Mouse (Mus musculus) gastrocnemius, postnatal 10 days (tissue): ENCODE measurements at regions not wholly inside any gene's neighbourhood (a gene's known extent, or its start where the extent isn't known, plus 50 kb on each side); places are given as distances from the start of the nearest gene placed in this dataset.

Experiments
- DNase-seq: peaks from one replicate; pipeline ENCODE4 v3.0.0; 2021; ENCODE audit warnings: mixed read lengths

DNA sequence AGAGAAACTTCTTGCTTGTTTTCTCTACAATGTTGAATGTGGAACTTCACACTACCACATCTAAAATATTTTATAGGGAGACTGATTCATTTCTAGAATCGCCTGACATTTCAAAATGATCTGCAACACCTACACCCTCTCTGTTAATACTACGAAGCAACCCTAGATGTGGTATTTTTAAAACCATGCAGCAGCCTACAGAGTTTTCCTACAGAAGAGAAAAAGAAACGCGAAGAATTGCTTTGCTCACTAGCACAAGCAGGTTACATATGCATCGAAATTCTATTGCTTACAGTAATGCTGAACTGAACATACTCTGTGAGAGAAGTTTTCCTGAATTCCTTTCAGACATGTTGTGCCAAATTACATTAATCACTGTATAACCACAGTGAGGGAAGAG is 488.7 kb downstream of the Fat4 start:
- DNase-seq = no peak

DNA sequence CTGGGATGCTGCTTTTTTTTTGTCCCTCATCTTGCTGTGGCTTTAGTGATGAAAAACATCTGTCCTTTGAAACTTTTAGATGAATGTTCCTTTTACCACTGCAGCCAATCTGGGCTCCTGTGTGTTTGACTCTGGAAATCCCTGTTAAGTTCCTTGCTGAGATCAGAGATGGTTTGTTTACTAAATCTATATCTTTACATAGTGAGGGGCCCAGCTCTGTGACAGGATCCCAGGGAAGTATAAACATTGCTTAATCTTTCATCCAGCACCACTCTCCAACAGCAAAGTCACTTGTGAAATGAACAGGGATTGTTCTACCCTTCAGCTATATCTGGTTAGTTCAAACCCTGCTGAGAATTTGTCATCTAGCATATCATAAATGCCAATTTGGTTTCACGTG is 501.8 kb downstream of the Fat4 start:
- DNase-seq = no peak

DNA sequence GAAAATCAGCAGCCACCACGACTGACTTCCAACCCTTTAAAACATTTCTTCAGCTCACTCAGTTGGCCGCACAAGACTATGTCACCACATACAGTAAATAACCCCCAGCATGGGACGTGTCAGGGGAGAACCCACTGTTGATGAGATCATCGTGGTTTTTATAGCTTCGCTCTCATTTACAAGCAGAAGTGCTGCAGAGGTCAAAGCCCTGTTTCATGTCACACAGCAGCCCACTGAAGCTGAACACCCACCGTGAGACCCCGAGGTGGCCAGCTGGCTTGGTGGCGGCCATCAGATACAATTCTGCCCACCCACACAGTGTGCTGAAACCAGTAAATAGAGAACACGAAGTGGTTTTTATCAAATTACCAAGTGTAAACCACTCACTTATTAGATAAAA is 503.7 kb downstream of the Fat4 start:
- DNase-seq = no peak

DNA sequence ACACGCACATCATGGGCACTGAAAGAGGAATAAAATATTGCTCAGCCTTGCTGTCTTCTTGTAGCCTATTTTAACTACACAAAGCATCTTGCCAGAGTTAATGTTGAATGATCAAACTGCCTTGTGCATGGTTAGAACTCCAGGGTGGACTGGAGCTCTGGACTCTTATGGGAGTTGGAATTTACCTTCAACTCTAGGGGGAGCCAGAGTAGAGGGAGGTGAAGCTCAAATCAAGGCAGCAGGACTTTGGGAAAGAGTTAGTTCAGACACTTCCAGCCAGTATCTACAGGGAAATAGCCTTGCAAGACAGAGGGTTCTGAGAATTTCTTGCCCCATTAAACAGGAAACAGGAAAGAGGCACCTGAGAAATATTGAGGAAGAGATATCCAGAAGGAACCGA is 505.3 kb downstream of the Fat4 start:
- no peak for DNase-seq

DNA sequence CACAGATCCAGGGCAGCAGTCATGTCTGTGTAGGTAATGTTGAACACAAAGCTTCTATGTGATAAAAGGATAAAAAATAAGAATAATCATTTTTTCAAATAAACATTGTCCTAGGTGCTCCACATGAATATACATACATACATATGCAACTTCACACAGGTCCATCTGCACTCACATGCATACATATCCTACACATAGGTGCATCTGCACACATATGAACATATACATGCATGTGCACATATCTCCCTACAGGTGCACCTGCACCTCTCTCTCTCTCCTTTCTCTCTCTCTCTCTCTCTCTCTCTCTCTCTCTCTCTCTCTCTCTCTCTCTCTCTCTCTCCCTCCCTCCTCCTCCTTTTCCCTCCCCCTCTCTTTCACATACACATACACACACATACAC is 509.9 kb downstream of the Fat4 start:
- DNase-seq = no peak

DNA sequence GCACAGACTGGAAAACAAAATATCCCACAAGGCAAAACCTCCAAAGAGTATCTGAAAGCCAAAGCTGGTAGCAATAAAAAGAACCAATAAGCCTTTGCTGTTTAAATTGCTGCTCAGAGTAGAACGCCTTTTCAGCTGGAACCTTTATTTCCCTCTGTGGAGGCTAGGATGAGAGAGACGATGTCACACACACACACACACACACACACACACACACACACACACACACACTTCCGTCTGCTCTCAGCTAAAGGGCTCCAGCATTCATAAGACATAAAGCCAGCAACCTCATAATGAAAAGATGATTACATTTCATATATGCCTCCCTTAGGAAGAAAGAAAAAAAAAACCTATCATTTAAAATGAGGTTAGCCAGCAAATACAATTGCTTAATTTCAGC is 510.5 kb downstream of the Fat4 start:
- DNase-seq = no peak

DNA sequence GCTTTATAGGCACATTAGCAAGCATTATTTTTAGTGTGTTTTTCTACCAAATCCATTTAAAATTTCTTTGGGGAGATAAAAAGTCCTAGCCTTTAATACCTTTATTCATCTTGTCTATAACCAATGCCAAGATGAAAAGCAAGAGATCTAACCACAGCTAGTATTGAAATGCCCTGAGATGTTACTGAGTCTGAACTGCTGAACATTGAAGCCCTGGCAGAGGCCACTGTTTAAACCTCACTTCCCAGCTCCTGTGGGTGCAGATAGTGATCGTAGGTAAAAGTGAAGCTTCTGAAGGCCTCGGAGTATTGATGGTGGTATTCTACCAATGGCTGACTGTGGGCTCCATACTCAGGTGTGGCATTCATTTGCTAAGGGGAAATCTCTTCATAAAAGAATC is 510.9 kb downstream of the Fat4 start:
- no peak for DNase-seq

DNA sequence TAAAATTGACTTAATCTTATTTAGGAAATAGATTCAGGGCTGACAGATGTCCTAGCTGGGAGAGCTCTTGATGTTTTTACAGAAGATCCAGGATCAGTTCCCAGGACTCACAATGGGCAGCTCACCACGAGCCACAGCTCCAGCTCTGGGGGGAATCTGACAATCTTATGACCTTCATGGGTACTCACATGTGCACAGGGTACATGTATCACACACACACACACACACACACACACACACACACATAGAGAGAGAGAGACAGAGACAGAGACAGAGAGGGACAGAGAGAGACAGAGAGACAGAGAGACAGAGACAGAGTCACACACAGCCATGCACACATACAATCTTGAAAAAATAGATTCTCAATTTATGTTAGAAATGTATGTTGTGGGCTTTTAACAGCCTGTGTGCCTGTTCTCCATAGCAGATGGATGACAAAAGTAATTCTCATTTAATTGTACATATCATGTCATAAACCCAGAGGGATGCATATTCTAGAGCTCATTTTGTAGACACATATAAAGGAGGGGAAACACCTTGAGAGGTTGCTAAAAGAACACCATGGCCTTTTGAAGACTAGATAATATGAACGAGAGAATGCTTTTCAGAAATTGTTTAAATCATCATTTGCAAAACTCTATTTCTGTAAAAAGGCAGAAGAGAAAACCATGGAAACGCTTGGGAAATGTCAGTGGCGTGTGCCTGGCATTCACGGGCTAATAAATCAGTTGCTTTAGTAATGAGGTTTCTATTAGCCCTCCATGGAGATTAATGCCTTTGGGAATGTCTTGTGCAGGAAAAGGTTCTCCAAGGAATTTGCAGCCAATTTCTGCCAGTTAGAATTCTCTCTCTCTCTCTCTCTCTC is 538.3 kb downstream of the Fat4 start:
- DNase-seq = no peak

DNA sequence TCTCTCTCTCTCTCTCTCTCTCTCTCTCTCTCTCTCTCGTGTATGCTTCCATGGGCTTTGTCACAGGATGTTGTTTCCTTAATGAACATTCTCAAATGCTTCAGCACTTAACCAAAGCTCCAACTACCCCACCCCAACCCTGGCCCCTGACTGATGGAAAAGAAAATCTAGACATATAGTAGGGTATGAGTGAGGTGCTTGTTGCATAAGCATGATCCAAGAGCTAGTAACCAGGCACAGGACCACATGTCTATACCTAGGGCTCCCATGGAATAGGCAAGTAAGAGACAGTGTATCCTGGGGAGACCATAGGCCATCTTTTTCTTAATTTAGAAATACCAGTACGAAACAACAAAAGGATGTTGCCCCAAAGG is 538.9 kb downstream of the Fat4 start:
- DNase-seq = no peak

DNA sequence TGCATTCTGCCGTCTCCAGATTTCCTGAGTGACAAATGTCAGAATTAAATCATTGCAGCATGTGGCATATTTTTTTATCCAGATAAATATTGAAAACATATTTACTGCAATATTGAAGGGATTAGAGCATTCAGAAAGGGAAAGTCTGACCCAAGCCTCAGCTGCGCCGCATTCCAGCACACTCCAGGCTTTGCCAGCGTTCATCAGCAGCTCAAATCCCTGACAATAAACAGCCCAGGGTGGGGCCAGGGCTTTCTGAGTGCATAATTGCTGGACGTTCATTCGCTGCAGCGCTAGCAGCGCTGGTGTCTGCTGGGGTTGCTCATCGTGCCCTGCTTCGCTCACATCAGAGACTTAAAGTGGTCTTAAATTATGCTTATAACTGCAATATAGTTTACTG is 556.6 kb downstream of the Fat4 start:
- DNase-seq = peak; percentile 39

DNA sequence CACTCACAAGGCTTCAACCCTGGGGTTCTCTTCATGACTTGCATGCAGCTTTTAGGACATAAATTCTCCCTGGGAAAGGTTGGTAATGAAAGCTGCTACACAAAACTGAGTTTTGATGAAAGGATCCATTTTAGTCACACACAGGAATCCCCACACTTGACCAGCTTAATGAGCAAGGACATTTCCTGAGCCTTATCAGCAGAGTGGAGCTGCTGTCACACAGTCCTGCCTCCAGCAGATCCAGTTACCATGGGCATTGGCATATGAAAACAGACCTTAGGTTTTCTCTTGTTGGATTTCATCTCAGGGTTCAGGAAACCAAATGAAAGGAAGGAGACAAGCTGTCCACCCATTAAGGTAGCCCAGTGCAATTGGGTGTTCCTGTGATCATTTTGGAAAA is 568.9 kb downstream of the Fat4 start:
- DNase-seq = no peak

DNA sequence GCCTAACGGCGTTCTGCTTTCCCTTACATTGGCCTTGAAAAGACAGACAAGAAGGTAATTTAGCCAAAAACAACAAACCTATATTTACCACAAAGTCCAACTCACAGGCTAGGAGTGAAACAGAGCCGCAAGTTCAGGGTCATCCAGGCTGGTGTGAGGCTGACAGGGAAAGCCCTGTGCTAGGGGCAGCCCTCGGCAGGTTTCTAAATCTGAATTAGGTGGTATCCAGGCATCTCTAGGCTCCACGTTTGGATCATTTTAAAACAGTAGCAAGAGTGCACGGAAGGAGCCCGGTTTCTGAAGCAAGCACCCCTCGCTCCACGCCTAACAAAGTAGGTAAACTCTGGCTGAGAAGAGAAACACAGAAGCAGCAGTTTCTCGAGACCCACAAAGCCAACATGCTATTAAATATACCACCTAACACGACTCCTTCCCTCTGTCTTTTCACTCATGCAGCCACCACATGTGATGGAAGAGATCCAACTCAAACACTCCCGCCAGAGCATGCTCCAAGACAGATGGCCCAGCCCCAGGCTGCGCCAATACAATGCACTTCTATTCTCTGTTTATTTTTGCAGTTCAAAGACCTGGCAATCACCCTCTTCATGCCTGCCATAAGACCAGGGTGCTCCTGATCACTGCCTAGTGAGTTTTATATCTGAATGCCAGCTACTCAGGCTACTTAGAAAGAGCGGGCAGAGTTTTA is 573.6 kb downstream of the Fat4 start:
- DNase-seq = no peak

DNA sequence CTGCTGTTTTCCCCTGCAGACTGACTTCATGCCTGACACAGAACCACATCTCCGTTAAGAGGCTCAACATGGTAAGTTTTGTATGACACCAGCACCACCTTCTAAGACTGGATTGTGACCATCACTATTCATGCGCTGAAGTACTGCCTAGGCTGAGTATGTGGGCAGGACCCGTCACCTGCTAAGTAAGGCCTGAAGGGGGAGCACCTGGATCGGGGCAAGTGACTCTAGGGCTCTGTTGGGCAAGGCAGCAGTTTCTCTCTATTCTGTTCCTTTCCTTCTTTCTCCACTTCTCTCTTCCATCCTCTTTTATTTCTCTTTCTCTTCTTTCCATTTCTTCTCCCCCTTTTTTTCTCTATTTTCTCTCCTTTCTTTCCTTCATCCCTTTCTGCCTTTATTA is 574.8 kb downstream of the Fat4 start:
- DNase-seq = no peak

DNA sequence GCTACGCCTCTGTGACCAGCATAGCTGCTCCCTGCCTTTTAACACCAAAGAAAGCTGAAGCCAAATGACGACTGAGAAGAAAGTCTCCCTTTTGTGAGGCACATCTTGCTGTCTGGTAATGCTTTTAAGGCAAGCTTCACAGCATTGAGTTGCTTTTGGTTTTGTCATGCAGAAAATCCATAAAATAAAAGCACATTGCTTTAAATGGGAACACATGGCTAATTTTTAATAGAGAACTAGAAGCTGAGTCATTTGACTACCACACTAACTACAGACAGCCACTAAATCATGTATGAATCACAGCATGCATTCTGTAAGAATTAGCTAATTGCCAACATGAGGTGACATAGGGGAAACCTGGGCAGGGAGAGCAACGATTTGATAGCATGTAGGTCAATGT is 579.1 kb downstream of the Fat4 start:
- DNase-seq = no peak

DNA sequence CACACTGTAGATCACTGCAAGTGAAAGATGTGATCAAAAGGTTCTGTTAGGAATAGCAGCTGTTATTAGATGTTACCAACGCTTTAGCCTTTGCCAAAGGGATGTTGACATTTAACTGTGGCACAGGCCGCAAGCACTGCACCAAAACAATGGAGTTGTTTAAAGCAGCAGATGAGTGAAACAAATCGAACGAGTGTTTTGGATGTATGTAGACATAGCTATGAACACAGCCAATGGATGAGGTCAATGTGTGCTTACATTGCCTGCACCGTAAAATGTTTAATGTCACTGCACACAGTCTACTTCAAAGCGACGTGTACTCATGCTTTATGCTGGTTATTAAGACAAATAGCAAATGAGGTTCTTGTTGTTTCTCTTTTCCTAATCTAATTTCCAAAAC is 602.7 kb downstream of the Fat4 start:
- DNase-seq = no peak

DNA sequence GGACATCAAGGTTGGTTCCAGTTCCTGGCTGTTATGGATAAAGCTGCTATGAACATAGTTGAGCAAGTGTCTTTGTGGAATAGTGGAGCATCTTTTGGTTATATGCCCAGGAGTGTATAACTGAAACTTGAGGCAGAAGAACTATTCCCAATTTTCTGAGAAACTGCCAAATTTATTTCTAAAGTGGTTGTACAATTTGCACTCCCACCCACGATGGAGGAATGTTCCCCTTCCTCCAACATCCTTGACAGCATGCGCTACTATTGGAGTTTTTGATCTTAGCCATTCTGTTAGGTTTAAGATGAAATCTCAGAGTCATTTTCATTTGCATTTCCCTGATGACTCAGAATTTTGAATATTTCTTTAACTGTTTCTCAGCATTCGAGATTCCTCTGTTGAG is 607.6 kb downstream of the Fat4 start:
- DNase-seq = no peak

DNA sequence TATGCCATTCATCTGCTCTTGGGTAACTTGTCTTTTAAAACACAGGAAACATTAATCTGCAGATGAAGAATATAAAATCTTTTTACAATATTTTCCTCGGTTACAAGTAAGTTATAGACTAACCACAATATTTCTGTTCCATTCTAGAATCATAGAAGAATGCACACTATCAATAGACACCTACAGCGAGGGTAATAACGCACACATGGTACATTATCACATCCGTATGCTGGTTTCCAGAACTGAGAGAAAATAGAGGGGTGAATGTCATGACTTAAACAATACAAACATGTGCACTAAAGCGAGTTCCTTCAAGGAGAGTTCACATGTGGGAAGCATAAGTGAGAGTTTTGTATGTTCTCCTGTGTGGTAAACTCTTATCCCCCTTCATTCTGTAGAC is 641.3 kb downstream of the Fat4 start:
- no peak for DNase-seq

DNA sequence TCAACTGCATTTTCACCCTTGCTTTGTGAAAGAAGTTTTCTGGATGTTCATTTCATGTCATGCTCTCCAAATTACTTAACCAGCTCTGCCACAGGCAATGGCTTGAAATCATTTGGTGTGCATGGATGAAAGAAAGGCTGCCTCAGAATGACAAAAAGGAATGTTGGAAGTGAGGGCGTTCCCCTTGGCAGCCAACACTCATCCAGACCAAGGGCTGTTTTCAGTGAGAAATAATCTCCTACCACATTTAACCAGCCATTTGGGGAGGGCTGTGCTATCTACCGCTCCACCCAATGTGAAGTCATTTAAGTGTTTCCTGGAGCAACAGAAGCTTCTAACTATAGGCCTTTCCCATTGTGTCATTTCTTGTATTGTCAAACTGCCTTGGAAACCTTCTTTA is 650.8 kb downstream of the Fat4 start:
- DNase-seq = no peak

DNA sequence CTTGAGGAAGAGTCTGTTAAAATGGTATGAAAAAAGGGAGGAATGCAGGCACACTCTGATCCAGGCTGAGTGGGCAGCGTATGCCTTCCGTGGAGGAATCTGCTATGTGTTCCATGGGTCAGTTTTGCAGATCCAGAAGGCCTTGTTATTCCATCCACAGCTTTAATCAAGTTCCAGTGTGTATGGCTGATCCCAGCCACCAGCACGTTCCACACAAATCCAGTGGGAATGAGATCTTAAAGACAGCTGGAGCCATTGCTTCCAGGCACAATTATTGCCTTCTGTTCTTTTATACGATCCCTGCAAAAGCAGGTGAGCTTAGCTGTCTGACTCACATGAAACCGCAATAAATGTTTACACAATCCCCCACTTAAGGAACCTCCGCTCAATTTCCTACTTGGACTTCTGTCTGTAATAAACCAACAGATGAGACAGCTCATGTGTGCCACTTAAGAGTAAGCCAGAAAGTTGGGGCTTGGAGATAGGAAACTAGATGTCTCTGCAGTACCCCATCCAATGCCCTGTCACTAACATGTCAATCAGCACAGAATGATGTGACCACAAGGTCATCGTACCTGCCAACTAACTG is 653.9 kb downstream of the Fat4 start:
- no peak for DNase-seq

DNA sequence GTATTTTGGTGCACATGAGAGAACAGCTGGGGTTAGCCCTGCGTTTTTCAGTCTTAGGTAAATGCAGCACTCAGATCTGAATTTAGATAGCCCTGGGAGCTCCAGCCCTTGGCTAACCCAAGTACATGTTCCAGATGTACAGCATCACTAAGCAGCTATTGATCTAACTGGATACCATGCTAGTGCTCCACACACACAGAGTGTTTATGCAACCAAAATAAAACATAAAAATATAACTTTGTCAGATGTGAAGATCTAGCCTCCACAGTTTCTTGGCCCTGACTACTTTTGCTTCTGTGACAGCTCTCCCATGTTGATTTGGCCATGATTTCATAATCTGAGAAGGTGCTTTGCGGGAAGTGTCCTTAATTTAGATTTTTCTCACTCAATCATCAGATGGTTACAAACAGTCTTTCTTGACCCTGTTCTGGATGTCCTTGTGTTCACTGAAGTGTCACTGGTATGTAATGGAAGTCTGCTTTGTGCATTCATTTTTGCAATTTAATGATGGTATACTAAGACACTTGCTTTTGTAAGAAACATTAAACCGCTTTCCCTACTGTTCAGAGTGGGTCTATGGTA is 672.8 kb downstream of the Fat4 start:
- DNase-seq = no peak

DNA sequence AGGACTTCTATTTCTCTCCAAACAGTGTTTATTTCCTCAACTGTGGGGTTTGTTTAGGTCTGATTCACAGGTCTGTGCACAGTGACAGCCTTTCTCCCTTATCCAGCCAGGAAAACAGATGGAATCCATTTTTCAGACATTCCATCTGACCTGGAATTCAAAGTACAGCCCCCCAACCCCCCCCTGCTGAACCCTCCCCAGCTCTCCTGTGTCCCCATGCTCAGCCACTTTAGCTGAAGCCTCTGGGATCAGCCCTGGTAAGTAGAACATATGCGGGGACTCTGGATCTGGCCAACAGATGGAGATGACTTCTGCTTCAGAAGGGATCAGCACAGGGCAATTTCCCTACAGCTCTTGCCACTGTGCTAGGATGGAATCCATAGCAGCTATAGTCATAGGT is 674.2 kb downstream of the Fat4 start:
- no peak for DNase-seq

DNA sequence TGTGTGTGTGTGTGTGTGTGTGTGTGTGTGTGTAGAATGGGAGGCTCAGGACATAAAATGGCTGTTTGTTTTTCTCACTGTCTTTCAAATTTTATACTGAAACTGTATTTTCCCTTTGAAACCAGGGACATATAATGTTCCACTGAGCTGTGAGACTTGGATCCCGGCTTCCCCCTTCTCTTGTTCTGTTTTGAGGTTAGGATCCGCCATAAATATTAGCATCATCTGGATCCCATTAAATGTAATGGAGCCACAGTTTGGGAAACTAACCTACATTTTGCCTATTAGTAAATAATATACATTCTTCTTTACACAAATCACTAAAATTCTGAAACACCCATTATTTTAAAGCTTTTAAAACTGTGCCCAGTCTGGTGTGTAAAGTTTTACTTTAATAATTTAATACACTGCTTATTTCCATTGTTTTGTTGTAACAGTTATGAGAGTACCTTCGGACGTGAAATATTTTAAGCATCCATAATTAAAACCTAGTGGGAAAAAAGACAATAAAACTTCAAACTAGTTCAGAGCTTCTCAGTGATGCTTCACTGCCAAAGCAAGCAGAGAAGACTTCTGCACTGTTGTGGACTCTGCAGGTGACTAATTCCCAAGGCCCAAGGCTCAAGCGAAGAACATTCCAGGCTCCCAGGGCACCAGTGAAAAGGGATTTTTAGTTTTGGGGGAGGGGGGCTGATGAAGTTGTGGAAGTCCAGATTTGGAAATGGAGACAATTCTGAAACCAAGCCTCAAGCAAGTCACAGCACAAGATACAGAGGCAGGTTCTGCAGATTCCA is 684.9 kb downstream of the Fat4 start:
- DNase-seq = no peak

DNA sequence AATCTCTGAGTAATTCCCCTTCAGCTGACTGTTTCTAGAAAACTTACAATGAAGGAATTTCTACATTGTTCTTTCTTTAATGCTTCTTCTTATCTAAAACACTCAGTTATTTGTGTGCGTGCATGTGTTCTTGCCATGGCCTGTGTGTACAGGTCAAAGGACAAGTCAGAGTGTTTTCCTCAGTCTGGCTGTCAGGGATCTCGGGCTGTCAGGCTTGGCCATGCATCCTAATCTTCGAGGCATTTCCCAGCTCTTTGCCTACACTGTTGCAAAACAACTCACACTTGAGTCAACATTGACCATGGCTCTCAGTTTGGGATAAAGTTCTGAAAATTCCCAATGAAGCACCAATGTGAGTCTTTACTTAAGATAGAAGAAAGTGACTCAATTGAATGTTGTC is 688.5 kb downstream of the Fat4 start:
- DNase-seq = no peak
